20 mouse cellular contexts compared by ENCODE assay signal in the genomic region with DNA sequence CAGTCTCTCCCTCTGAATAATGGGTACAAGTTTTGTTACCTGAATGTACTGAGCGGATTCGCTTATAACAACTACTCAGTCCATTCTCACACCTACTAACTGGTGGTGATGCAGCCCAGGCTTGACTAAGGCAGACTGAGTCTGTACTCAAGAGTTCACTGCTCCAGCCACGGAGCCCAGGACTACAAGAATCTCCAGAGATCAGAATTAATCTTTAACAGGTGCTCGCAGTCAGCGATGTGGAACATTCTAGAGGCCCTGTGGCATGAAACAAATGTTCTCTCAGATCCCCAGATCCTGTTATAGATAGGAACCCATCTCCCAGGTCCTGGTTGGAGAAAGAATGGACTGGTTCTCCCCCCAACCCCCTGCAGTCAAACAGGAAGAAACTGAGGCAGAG. TPM values are rescaled to one million over a fixed set of nuclear protein-coding genes. Genes with fewer than 3 reads are reported as not detected.
DNase-seq lines count a peak whose midpoint lies in the region; ATAC-seq lines count a peak whose summit lies in the region.
"Had no signal": no experiment of that assay in that cellular context is flagged by ENCODE, and none has a peak within 500 bp of the region (broad histone marks: within the 10 kb centered on the region; RNA-seq: fewer than 3 reads in every experiment).

No protein-coding gene starts in this region.

- no peak overlapping the region for H3K4me3 ChIP-seq in kidney, embryonic 14.5 days (ENCODE audit: low read length)
- no peak overlapping the region for H3K4me3 ChIP-seq in heart, embryonic 12.5 days
- H3K4me3 ChIP-seq: forebrain, embryonic 13.5 days; heart, embryonic 10.5 days; heart, embryonic 15.5 days had no signal

- ATAC-seq in kidney, embryonic 14.5 days (ENCODE audit: low FRiP score, low TSS enrichment): no peak
- no peak for ATAC-seq in heart, embryonic 12.5 days (ENCODE audit: insufficient number of reproducible peaks, low FRiP score)
- ATAC-seq: forebrain, embryonic 13.5 days; forebrain, postnatal 0 days had no signal

- H3K4me1 ChIP-seq in kidney, embryonic 14.5 days (ENCODE audit: control insufficient read depth, insufficient read depth, low read length): peaks cover 24% of the 10 kb centered on the region
- H3K4me1 ChIP-seq in heart, embryonic 12.5 days (replicated peaks): peaks cover 20% of the 10 kb centered on the region

- H3K9ac ChIP-seq in kidney, embryonic 14.5 days (ENCODE audit: low read depth, low read length): no peak overlapping the region
- no peak overlapping the region for H3K9ac ChIP-seq in heart, embryonic 12.5 days
- H3K9ac ChIP-seq: forebrain, embryonic 13.5 days; forebrain, postnatal 0 days; heart, embryonic 15.5 days; hindbrain, embryonic 14.5 days had no signal

- peaks cover 27% of the 10 kb centered on the region for H3K27me3 ChIP-seq in kidney, embryonic 14.5 days (ENCODE audit: control insufficient read depth, insufficient read depth, low read length)
- peaks cover 76% of the 10 kb centered on the region for H3K27me3 ChIP-seq in heart, embryonic 12.5 days (replicated peaks)

- DNase-seq in kidney, adult 11 months: peak; percentile 76
- DNase-seq in kidney, adult 9 months: peak; percentile 88
- peak; percentile 60 for DNase-seq in kidney, postnatal 10 days
- no peak for DNase-seq in B cell, adult 2 months
- no peak for DNase-seq in cerebellum, adult 11 months
- DNase-seq: adrenal gland, adult 8-10 months; adrenal gland, postnatal 36 days; cerebellum, adult 11-12 months; cerebellum, adult 9-10 months; cerebellum, postnatal 25 days; forebrain, postnatal 0 days; gastrocnemius, postnatal 36 days; heart, adult 18-20 months; heart, postnatal 14 days had no signal

- no peaks in the 10 kb centered on the region for H3K36me3 ChIP-seq in kidney, embryonic 14.5 days (ENCODE audit: control insufficient read depth, insufficient read depth, low read length)
- H3K36me3 ChIP-seq in heart, embryonic 12.5 days: no peaks in the 10 kb centered on the region
- H3K36me3 ChIP-seq: heart, embryonic 10.5 days; heart, embryonic 15.5 days had no signal

- no peak overlapping the region for H3K27ac ChIP-seq in kidney, embryonic 14.5 days (ENCODE audit: low read depth, low read length)
- no peak overlapping the region for H3K27ac ChIP-seq in heart, embryonic 12.5 days (ENCODE audit: poor library complexity, severe bottlenecking)
- H3K27ac ChIP-seq: forebrain, embryonic 13.5 days; heart, embryonic 10.5 days; heart, embryonic 15.5 days; hindbrain, embryonic 14.5 days had no signal

- WGBS in kidney, embryonic 14.5 days: 72% methylated on average over 5 of the region's 5 CpGs
- 85% methylated on average over 5 of the region's 5 CpGs for WGBS in heart, embryonic 12.5 days

- H3K4me2 ChIP-seq in kidney, embryonic 14.5 days (replicated peaks; ENCODE audit: low read depth, low read length): no peak overlapping the region
- H3K4me2 ChIP-seq in heart, embryonic 12.5 days: no peak overlapping the region
- H3K4me2 ChIP-seq: forebrain, embryonic 13.5 days; heart, embryonic 15.5 days; hindbrain, embryonic 14.5 days had no signal

- no peaks in the 10 kb centered on the region for H3K9me3 ChIP-seq in kidney, embryonic 14.5 days (ENCODE audit: control insufficient read depth, low read length)
- H3K9me3 ChIP-seq in heart, embryonic 12.5 days (replicated peaks): no peaks in the 10 kb centered on the region
- H3K9me3 ChIP-seq: forebrain, embryonic 13.5 days; heart, embryonic 10.5 days; heart, embryonic 15.5 days had no signal

RNA-seq across cellular contexts. Expression of a gene that starts 2.5 kb away (rescaled TPM):
- 12.8 and 18.6 TPM in 2 replicates for polyA plus RNA-seq in kidney, embryonic 14.5 days (2014; fragmentation: Nextera tagmentation; extraction: Ambion mirVana)
- 0.95 and 0.96 TPM in 2 replicates for polyA plus RNA-seq in heart, embryonic 12.5 days (2016; fragmentation: Nextera tagmentation; extraction: Ambion mirVana)

RNA-seq across cellular contexts. Expression of a gene that starts 35.1 kb away (rescaled TPM):
- 42.6 and 64.5 TPM in 2 replicates for polyA plus RNA-seq in kidney, embryonic 14.5 days (2014; fragmentation: Nextera tagmentation; extraction: Ambion mirVana)
- polyA plus RNA-seq in heart, embryonic 12.5 days (2016; fragmentation: Nextera tagmentation; extraction: Ambion mirVana): 55.3 and 56.5 TPM in 2 replicates

RNA-seq across cellular contexts. Expression of a gene that starts 51.8 kb away (rescaled TPM):
- 10.0 and 18.5 TPM in 2 replicates for polyA plus RNA-seq in kidney, embryonic 14.5 days (2014; fragmentation: Nextera tagmentation; extraction: Ambion mirVana)
- 9.1 and 9.4 TPM in 2 replicates for polyA plus RNA-seq in heart, embryonic 12.5 days (2016; fragmentation: Nextera tagmentation; extraction: Ambion mirVana)

Comparison
In these comparisons a context has a peak if more than half of its experiments do, and no peak if none do; other contexts are left out.
1. DNase-seq: peak in kidney, adult 11 months (single experiment), kidney, adult 9 months (single experiment) and kidney, postnatal 10 days (single experiment); none in B cell, adult 2 months (0 of 2) and cerebellum, adult 11 months (single experiment).